Mouse (Mus musculus): ENCODE results near the gene Lce1e. TPM values are rescaled to one million over a fixed set of nuclear protein-coding genes. Genes with fewer than 3 reads are reported as not detected.

Gene Lce1e
- total RNA-seq (2017), result not detected in 3 replicates

GRCm38 (mm10) chr3:92708974-92709373 is at the start of gene Lce1e:
TSS of gene Lce1e (minus strand) at chr3:92709074.
- no peak for ATAC-seq (replicated peaks; ENCODE audit: insufficient number of reproducible peaks, low FRiP score, low TSS enrichment, poor library complexity, severe bottlenecking)

GRCm38 (mm10) chr3:92753197-92753596 is 44.3 kb upstream of the Lce1e start:
- ATAC-seq (replicated peaks; ENCODE audit: insufficient number of reproducible peaks, low FRiP score, low TSS enrichment, poor library complexity, severe bottlenecking), result no peak

DNA sequence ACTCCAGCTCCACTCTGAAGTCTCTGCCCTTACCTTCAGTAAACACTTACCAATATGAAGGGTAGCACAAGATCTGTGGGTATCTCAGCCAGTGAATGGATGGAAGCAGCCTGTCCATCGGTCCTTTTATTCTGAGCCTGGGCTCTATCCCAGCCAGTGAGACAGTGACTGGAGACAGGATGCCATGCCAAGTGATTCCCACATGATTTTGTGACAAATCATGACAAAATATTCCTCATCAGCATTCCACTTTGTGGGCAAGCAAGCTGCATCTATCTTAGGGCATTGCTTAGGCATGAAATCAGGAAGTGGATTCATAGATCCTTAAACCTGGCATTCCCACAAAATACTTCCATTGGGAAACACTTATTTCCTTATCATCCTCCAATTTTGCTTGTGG is 43.4 kb upstream of the Lce1e start, which contains the start of gene Lce1g:
TSS of gene Lce1g (minus strand) at position 101 of the 400 bp plus-strand sequence.
- ATAC-seq (replicated peaks; ENCODE audit: insufficient number of reproducible peaks, low FRiP score, low TSS enrichment, poor library complexity, severe bottlenecking), result no peak

DNA sequence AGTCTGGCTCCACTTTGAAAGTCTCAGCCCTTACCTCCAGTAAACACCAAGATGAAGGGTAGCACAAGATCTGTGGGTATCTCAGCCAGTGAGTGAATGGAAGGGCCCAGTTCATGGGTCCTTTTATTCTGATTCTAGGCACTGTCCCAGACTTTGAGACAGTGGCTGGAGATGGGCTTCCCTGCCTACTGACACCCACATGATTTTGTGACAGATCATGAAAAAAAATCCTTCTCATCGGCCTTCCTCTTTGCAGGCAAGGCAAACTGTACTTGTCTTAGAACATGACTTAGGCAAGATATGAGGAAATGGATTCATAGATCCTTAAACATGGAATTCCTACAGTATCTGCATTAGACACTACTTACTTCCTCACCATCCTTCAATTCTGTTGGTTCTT is 30.1 kb upstream of the Lce1e start, which contains the start of gene Gm38119:
TSS of gene Gm38119 (minus strand) at position 101 of the 400 bp plus-strand sequence.
- no peak for ATAC-seq (replicated peaks; ENCODE audit: insufficient number of reproducible peaks, low FRiP score, low TSS enrichment, poor library complexity, severe bottlenecking)

- ATAC-seq (replicated peaks; ENCODE audit: insufficient number of reproducible peaks, low FRiP score, low TSS enrichment, poor library complexity, severe bottlenecking), result no peak
Observed at GRCm38 (mm10) chr3:92722631-92723030, 13.8 kb upstream of the Lce1e start.

- ATAC-seq (replicated peaks; ENCODE audit: insufficient number of reproducible peaks, low FRiP score, low TSS enrichment, poor library complexity, severe bottlenecking), result no peak
Observed at GRCm38 (mm10) chr3:92720250-92720649, 11.4 kb upstream of the Lce1e start, which contains the start of gene Lce1f. TSS of gene Lce1f (minus strand) at chr3:92720350.

DNA sequence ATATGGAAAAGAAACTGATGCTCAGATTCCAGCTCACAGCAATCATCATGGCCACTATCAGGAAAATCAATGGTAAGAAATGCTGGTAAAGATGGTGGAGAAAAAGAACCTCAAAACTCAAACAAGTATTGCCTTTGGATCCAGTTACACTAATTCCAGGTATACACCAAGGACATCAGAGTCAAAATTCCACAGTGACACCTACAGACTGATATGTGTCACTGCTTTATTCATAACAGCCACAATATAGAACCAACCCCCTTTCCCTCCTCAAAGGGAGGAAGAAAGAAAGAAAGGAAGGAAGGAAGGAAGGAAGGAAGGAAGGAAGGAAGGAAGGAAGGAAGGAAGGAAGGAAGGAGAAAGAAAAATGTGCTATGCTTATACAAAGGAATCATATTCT is 6.2 kb upstream of the Lce1e start:
- no peak for ATAC-seq (replicated peaks; ENCODE audit: insufficient number of reproducible peaks, low FRiP score, low TSS enrichment, poor library complexity, severe bottlenecking)

- ATAC-seq (replicated peaks; ENCODE audit: insufficient number of reproducible peaks, low FRiP score, low TSS enrichment, poor library complexity, severe bottlenecking), result no peak
Observed at GRCm38 (mm10) chr3:92694613-92695012, 14.3 kb downstream of the Lce1e start.

DNA sequence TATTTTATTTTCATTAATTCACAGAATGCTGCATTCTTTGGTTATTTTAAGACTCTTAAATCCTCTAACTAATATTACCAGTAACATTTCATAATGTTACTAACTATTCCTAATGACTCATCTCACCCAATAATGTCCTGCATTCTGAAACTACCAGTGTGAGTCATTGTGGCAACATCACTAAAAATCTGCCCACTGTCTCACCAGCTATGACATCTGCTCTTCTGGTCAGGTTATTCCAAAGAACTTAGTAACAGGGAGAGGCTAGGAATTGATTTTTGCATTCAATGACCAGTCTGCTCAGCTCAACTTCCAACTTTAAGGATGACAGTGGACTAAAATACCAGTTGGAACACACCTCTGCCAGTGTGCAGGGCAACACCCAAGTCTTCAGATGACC is 17.2 kb downstream of the Lce1e start:
- ATAC-seq (replicated peaks; ENCODE audit: insufficient number of reproducible peaks, low FRiP score, low TSS enrichment, poor library complexity, severe bottlenecking), result no peak

DNA sequence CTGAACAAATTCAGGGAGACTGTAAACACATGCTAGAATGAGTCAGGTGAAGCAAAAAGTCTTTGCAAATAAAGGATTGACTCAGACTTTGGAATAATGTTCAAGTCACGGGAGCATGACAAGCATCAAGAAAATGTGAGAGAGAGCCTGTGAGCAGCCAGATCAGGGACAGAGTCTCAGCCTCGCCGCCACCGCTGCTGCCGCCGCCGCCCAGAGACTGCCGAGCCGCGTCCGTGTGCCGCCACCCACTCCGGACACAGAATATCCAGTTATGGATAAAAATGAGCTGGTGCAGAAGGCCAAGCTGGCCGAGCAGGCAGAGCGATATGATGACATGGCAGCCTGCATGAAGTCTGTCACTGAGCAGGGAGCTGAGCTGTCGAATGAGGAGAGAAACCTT is 19.7 kb downstream of the Lce1e start:
- peak; percentile 27; the same call in 1 of the 2 replicates for ATAC-seq (replicated peaks; ENCODE audit: insufficient number of reproducible peaks, low FRiP score, low TSS enrichment, poor library complexity, severe bottlenecking)

DNA sequence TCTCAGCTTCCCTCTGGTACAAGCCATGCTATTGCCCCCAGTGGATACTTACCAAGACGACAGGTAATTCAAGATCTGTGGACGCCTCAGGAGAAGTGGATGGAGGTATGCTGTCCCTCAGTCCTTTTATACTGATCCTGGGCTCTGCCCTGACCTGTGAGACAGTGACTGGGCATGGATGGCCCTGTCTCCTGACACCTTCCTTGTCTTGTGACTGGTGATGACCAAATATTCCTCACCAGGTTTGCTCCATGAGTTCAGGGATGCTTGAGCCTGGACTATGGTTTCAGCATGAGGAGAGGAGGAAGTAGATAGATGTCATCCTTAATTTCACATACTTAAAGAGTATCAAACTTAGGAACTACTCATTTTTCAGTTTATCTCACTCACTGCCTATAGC is 21.8 kb downstream of the Lce1e start, which contains the start of gene Lce1d:
TSS of gene Lce1d (minus strand) at position 101 of the 400 bp plus-strand sequence.
- no peak for ATAC-seq (replicated peaks; ENCODE audit: insufficient number of reproducible peaks, low FRiP score, low TSS enrichment, poor library complexity, severe bottlenecking)

DNA sequence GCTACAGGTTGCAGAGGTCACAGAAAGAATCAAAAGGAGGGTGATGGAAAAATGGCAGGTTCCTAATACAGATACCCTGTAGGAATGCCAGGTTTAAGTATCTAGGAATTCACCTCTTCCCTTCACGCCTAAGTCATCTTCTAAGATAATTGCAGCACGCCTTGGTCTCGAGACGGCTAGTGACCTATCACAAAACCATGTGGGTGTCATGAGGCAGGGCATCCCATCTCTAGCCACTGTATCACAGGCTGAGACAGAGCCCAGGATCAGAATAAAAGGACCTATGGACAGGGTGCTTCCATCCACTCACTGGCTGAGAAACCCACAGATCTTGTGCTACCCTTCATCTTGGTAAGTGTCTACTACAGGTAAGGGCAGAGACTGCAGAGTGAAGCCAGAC is 29.9 kb downstream of the Lce1e start, which contains the start of gene Lce1c:
TSS of gene Lce1c (plus strand) at position 301 of the 400 bp plus-strand sequence.
- ATAC-seq (replicated peaks; ENCODE audit: insufficient number of reproducible peaks, low FRiP score, low TSS enrichment, poor library complexity, severe bottlenecking), result no peak

GRCm38 (mm10) chr3:92670215-92670614 is 38.7 kb downstream of the Lce1e start, which contains the start of gene Lce1a2:
TSS of gene Lce1a2 (minus strand) at chr3:92670315.
- ATAC-seq (replicated peaks; ENCODE audit: insufficient number of reproducible peaks, low FRiP score, low TSS enrichment, poor library complexity, severe bottlenecking), result no peak

Other genes starting within 250 kb of the Lce1e start
- gene Sprr1a, start 223.2 kb downstream of the Lce1e start, total RNA-seq (2017), result not detected in 3 replicates
- not detected in 3 replicates for gene Sprr4, start 208.6 kb downstream of the Lce1e start, total RNA-seq (2017)
- gene 2310046K23Rik, start 174.6 kb downstream of the Lce1e start, total RNA-seq (2017), result not detected in 3 replicates
- gene Ivl, start 135.3 kb downstream of the Lce1e start, total RNA-seq (2017), result not detected in 3 replicates
- gene Smcp, start 120.1 kb downstream of the Lce1e start, total RNA-seq (2017), result not detected in 3 replicates
- not detected in 3 replicates for gene 2210017I01Rik, start 101.6 kb downstream of the Lce1e start, total RNA-seq (2017)
- not detected in 3 replicates for gene Lce6a, start 87.4 kb downstream of the Lce1e start, total RNA-seq (2017)
- gene Lce1a1, start 60.8 kb downstream of the Lce1e start, total RNA-seq (2017), result not detected in 3 replicates
- gene Lce1b, start 52.1 kb downstream of the Lce1e start, total RNA-seq (2017), result not detected in 3 replicates
- gene Lce1a2, start 38.8 kb downstream of the Lce1e start, total RNA-seq (2017), result not detected in 3 replicates
- gene Lce1c, start 29.8 kb downstream of the Lce1e start, total RNA-seq (2017), result not detected in 3 replicates
- not detected in 3 replicates for gene Lce1d, start 21.9 kb downstream of the Lce1e start, total RNA-seq (2017)
- gene Lce1f, start 11.3 kb upstream of the Lce1e start, total RNA-seq (2017), result not detected in 3 replicates
- gene Gm38119, start 30.0 kb upstream of the Lce1e start, total RNA-seq (2017), result not detected in 3 replicates
- gene Lce1g, start 43.3 kb upstream of the Lce1e start, total RNA-seq (2017), result not detected in 3 replicates
- gene Lce1h, start 56.0 kb upstream of the Lce1e start, total RNA-seq (2017), result not detected in 3 replicates
- not detected in 3 replicates for gene Lce1i, start 69.8 kb upstream of the Lce1e start, total RNA-seq (2017)
- not detected in 3 replicates for gene Lce1j, start 81.4 kb upstream of the Lce1e start, total RNA-seq (2017)
- not detected in 3 replicates for gene Lce1k, start 98.8 kb upstream of the Lce1e start, total RNA-seq (2017)
- not detected in 3 replicates for gene Kprp, start 118.2 kb upstream of the Lce1e start, total RNA-seq (2017)
- gene Lce1l, start 142.2 kb upstream of the Lce1e start, total RNA-seq (2017), result not detected in 3 replicates
- not detected in 3 replicates for gene 2310050C09Rik, start 161.1 kb upstream of the Lce1e start, total RNA-seq (2017)
- gene Lce3a, start 217.2 kb upstream of the Lce1e start, total RNA-seq (2017), result not detected in 3 replicates
- not detected in 3 replicates for gene Lce3b, start 223.9 kb upstream of the Lce1e start, total RNA-seq (2017)
- gene Lce3c, start 235.4 kb upstream of the Lce1e start, total RNA-seq (2017), result not detected in 3 replicates
- not detected in 3 replicates for gene Lce3d, start 248.3 kb upstream of the Lce1e start, total RNA-seq (2017)

Data from monocyte, adult 5-6 weeks (primary cell).